Mouse (Mus musculus): ENCODE results near the gene Tacr1. TPM values are rescaled to one million over a fixed set of nuclear protein-coding genes. Genes with fewer than 3 reads are reported as not detected.

The Tacr1 gene
- polyA plus RNA-seq, 1 experiment from 2014 or later = 1.1 TPM

DNA sequence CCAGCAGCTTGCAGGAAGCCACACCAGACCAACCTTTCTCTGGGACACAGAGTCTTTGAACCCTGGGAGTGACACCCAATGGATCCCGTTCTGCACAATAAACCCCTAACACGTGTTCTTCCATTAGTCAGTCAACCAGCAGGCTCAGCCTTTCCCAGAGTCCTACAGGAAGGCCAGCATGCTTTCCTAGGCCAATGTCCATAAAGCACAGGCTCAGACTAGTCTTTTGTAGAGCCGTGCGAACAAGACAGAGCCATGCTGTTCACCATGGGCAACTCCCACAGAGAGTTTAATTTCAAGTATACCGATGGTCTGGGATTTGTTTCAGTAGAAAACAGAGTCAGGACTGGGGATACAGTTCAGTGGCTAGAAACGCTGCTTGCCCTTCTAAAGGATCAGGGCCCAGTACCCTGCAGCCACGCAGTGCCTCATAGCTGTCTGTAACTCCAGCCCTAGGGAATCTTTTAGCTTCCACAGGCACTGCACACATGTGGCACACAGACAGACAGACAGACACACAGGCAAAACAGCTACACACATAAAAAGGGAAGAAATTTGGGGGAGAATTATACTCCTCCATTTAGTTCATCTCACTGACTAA, 55.1 kb downstream of the Tacr1 start:
- no peak overlapping the region for H3K9ac ChIP-seq (replicated peaks)
- H3K27ac ChIP-seq (replicated peaks) = no peak overlapping the region
- ATAC-seq (replicated peaks) = no peak
- no peaks in the 10 kb centered on the region for H3K9me3 ChIP-seq
- H3K4me2 ChIP-seq (replicated peaks) = no peak overlapping the region
- no peaks in the 10 kb centered on the region for H3K27me3 ChIP-seq
- H3K4me3 ChIP-seq = no peak overlapping the region
- WGBS = 81% methylated on average over 7 of the region's 7 CpGs
- no peaks in the 10 kb centered on the region for H3K36me3 ChIP-seq
- peaks cover 20% of the 10 kb centered on the region for H3K4me1 ChIP-seq

DNA sequence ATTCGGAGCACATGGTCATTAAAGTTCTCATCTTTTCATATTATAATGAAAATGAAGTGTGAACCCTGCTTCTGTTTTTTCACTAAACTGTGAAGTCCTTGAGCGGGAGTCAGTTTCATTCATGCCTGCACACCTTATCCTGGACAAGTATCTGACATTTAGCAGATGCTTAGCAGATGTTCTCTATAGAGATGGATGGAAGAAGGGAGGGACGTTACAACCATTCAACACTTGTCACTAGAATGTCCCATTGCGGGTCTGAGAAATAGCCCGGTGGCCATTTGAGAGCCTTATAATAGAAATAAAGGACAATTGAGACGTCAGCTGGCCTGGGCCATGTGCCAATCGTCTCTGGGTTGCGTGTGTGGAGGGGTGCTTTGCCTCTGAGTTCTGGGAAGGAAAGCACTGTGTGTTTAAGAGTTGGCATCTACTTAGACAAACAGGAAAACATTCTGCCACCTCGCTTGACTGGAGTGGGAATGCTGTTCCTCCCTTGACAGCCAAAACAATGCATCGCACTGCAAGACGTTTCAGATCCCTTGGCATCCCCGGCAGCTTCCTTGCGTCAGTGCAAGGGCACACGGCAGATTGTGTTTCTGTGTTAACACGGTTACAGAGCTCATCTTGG, 56.7 kb downstream of the Tacr1 start:
- WGBS = 22% methylated on average over 15 of the region's 15 CpGs
- H3K4me3 ChIP-seq = no peak overlapping the region
- H3K4me2 ChIP-seq (replicated peaks) = 0 out of 2 replicates have a peak overlapping the region, but pooled peaks have one; percentile 1
- H3K9ac ChIP-seq (replicated peaks) = no peak overlapping the region
- peak overlapping the region; percentile 33 for H3K27ac ChIP-seq (replicated peaks)
- H3K9me3 ChIP-seq = no peaks in the 10 kb centered on the region
- ATAC-seq (replicated peaks) = peak; percentile 82
- H3K27me3 ChIP-seq = no peaks in the 10 kb centered on the region
- peaks cover 23% of the 10 kb centered on the region for H3K4me1 ChIP-seq
- H3K36me3 ChIP-seq = no peaks in the 10 kb centered on the region

DNA sequence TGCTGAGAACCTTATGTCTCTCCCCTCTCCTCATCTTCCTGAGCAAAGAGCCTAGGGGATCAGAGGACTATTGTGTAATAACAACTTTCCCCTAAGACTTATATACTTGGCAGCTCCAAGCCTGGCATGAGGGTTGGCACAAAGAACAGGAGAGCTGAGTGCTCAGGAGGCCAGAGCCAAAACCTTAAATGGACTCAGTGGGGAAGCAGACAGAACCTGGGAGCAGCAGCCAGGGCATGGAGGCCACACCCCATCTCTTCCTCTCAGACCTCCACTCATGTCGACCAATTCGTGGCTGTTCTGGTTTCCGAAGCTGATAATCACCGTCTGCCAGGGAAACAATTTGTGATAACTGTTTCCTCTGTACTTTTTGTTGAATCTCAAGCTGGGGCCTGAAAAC, 61.0 kb downstream of the Tacr1 start:
- WGBS = 68% methylated on average over 4 of the region's 4 CpGs
- H3K27ac ChIP-seq (replicated peaks) = no peak overlapping the region
- peaks cover 23% of the 10 kb centered on the region for H3K4me1 ChIP-seq
- no peak overlapping the region for H3K4me3 ChIP-seq
- ATAC-seq (replicated peaks) = no peak
- H3K9me3 ChIP-seq = no peaks in the 10 kb centered on the region
- no peak overlapping the region for H3K4me2 ChIP-seq (replicated peaks)
- H3K27me3 ChIP-seq = no peaks in the 10 kb centered on the region
- no peaks in the 10 kb centered on the region for H3K36me3 ChIP-seq
- no peak overlapping the region for H3K9ac ChIP-seq (replicated peaks)

DNA sequence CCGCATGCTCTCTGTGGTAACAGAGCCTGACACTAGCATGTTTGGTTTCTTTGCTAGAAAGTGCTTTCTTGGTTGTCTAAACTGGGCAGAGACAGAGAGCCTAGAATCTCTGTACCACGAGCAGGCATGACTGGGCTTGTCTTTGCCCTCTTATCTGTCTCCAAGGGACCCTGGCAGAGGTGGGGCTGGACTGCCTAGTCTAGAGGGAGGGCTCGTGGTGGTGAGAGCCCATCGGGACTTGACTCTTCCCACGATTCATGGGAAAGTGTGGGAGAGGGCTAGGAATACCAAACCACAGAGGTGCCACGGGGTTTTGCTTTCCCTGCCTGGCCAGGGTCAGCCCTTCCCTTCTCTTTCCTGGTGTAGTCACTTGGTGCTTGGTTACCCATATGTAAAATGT, 72.3 kb downstream of the Tacr1 start:
- 84% methylated on average over 6 of the region's 6 CpGs for WGBS
- no peak overlapping the region for H3K9ac ChIP-seq (replicated peaks)
- no peaks in the 10 kb centered on the region for H3K36me3 ChIP-seq
- no peaks in the 10 kb centered on the region for H3K4me1 ChIP-seq
- no peak for ATAC-seq (replicated peaks)
- no peak overlapping the region for H3K4me3 ChIP-seq
- no peak overlapping the region for H3K27ac ChIP-seq (replicated peaks)
- no peaks in the 10 kb centered on the region for H3K27me3 ChIP-seq
- no peaks in the 10 kb centered on the region for H3K9me3 ChIP-seq
- no peak overlapping the region for H3K4me2 ChIP-seq (replicated peaks)

DNA sequence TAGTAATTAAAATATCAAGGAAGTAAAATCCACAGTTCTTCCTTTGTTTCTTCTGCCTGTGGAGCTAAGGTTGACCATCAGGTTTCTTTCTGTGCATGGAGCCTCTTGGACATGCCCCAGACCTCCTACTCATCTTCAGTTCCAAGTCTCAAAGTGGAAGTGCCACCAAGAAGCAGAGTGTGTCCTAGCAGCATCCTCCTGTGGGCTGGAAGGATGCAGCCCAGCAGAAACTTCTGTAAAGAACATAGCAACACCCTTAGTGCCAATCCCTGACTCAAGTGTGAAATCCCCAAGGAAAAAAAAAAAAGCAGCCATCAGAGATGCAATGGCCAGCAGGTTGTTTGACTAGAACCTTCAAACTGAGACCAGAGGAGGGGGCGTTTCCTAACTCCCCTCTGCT, 81.7 kb downstream of the Tacr1 start:
- Histone ChIP-seq H3K27ac (replicated peaks) (no peak overlapping the region), H3K9me3 (no peaks in the 10 kb centered on the region), H3K27me3 (no peaks in the 10 kb centered on the region), H3K4me1 (no peaks in the 10 kb centered on the region), H3K4me3 (no peak overlapping the region), H3K9ac (replicated peaks) (no peak overlapping the region), H3K36me3 (no peaks in the 10 kb centered on the region), H3K4me2 (replicated peaks) (no peak overlapping the region)
- WGBS = 89% methylated on average over 1 of the region's 1 CpGs
- ATAC-seq (replicated peaks) = no peak

DNA sequence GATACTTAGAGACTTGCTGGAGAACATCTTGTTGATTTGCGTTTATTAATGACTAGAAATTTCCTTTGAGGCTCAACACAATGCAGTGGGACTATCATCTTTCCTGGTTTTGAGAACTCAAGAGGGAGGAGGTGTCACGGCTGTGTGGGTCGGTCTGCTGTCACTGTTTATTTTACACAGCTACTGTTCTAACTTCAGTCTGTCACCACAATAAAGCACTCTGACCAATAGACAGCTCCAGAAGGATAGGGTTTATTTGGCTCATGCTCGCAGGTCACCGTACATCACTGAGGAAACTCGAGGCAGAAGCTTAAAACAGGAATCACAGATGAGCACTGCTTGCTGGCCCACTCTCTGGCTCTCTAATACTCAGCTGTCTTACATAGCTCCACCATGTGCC, 92.3 kb downstream of the Tacr1 start:
- Histone ChIP-seq H3K4me1 (no peaks in the 10 kb centered on the region), H3K9ac (replicated peaks) (no peak overlapping the region), H3K27ac (replicated peaks) (no peak overlapping the region), H3K9me3 (no peaks in the 10 kb centered on the region), H3K27me3 (no peaks in the 10 kb centered on the region), H3K36me3 (no peaks in the 10 kb centered on the region), H3K4me3 (no peak overlapping the region), H3K4me2 (replicated peaks) (no peak overlapping the region)
- WGBS = 88% methylated on average over 6 of the region's 6 CpGs
- no peak for ATAC-seq (replicated peaks)

DNA sequence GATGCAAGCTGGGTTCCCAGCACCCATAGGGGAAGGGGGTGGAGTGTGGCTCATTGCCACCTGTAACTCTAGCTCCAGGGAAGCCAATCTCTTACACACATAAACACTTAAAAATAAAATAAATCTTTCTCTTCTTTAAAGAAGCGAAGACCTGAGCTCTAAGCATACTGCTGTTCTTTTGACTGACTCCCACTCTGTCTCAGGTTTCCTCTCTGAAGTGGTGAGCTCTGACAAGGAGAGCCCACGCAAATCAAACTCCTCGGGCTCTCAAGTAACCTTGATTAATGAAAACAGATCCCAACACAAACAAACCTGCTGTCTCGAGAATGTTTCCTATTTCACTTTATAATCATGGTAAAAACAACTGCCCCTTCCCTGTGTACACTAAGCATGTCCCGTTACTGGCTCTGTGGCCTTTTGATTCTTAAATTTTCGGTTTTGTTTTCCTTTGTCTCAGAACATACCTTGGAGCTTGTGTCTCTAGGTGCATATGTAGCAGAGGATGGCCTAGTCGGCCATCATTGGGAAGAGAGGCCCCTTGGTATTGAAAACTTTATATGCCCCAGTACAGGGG, 108.8 kb downstream of the Tacr1 start:
- no peak for ATAC-seq (replicated peaks)
- Histone ChIP-seq H3K4me3 (no peak overlapping the region), H3K27me3 (no peaks in the 10 kb centered on the region), H3K27ac (replicated peaks) (no peak overlapping the region), H3K4me2 (replicated peaks) (no peak overlapping the region), H3K4me1 (no peaks in the 10 kb centered on the region), H3K9me3 (no peaks in the 10 kb centered on the region), H3K36me3 (no peaks in the 10 kb centered on the region), H3K9ac (replicated peaks) (no peak overlapping the region)
- WGBS = 81% methylated on average over 7 of the region's 7 CpGs

DNA sequence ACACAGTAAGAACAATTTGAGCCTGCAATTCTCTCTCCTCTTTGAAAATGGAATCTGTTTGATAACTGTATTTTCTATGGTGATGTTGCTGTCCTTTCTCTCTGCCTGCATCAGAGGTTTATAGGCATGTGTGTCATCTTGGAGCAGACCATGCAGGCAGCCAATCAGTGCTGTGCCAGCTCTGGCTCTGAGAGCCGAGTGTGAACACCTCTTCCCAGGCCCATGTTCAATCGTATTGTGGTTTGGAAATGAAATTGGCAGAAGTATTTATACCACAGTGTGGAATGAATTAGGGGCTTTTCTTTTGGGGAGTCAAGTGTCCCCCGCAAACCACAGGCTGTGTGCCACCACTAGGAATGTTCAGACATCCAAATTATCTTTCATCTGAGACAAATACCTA, 117.5 kb downstream of the Tacr1 start:
- Histone ChIP-seq H3K27me3 (no peaks in the 10 kb centered on the region), H3K4me1 (no peaks in the 10 kb centered on the region), H3K36me3 (no peaks in the 10 kb centered on the region), H3K4me3 (no peak overlapping the region), H3K9ac (replicated peaks) (no peak overlapping the region), H3K9me3 (no peaks in the 10 kb centered on the region), H3K4me2 (replicated peaks) (no peak overlapping the region), H3K27ac (replicated peaks) (no peak overlapping the region)
- WGBS = 59% methylated on average over 3 of the region's 3 CpGs
- ATAC-seq (replicated peaks) = 0 out of 2 replicates have a peak, but pooled peaks have one; percentile 51

DNA sequence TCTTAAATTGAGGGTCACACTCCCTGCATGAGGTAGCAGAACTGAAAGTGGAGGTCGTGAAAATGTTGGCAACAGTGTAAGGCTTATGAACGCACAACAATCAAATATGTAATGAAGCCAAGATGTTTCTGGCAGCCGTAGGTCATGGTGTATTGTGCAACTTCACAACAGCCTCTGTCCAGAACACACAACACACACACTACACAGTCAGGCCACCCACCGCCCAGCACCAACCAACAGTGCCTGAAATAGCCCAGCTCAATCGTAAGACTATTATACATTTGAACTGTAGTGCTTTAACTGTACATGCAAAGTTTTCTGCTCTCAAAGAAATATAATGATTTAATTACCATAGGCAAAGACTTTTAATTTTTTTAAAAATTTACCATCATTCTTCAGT, 120.4 kb downstream of the Tacr1 start:
- Histone ChIP-seq H3K27me3 (no peaks in the 10 kb centered on the region), H3K9me3 (no peaks in the 10 kb centered on the region), H3K27ac (replicated peaks) (no peak overlapping the region), H3K4me2 (replicated peaks) (no peak overlapping the region), H3K36me3 (no peaks in the 10 kb centered on the region), H3K9ac (replicated peaks) (no peak overlapping the region), H3K4me3 (no peak overlapping the region), H3K4me1 (no peaks in the 10 kb centered on the region)
- WGBS = 79% methylated on average over 5 of the region's 5 CpGs
- ATAC-seq (replicated peaks) = no peak

DNA sequence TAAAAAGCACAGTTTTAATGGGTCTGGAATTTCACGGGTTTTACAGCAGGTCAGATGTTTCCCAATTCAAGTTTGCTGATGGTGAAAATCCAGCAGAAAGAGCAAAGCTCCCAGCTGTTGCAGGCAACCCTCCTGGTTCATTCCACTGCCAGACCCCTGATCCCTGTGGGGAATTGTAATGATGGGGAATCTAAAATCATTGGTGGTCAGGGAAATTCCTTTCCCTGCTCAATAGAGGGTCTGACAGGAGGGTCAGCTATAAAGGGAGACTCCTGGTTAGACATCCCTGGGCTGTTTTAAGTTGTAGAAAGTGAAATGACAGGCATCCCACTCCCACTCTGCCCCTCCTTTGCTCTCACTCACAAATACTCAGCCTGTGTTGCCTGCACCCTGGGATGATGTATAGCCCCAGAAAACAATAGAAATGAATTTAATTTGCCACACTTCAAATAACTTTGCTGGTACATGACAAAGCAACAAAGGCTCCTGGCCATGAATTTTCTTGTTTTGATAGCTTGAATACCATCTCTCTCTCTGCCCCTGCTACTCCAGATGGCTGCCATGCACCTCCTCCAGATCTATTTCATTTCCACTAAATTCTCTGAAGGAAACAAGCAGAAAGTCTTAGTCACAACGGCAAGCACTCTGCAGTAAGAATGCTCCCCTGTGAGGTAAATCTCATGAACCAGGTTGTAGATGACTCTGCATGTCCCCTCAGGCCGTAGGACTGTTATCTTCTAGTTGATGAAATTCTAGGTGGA, 123.2 kb downstream of the Tacr1 start:
- H3K36me3 ChIP-seq = no peaks in the 10 kb centered on the region
- no peaks in the 10 kb centered on the region for H3K4me1 ChIP-seq
- no peaks in the 10 kb centered on the region for H3K27me3 ChIP-seq
- H3K9me3 ChIP-seq = no peaks in the 10 kb centered on the region
- no peak overlapping the region for H3K4me2 ChIP-seq (replicated peaks)
- 43% methylated on average over 3 of the region's 3 CpGs for WGBS
- no peak overlapping the region for H3K9ac ChIP-seq (replicated peaks)
- no peak overlapping the region for H3K4me3 ChIP-seq
- no peak for ATAC-seq (replicated peaks)
- no peak overlapping the region for H3K27ac ChIP-seq (replicated peaks)

DNA sequence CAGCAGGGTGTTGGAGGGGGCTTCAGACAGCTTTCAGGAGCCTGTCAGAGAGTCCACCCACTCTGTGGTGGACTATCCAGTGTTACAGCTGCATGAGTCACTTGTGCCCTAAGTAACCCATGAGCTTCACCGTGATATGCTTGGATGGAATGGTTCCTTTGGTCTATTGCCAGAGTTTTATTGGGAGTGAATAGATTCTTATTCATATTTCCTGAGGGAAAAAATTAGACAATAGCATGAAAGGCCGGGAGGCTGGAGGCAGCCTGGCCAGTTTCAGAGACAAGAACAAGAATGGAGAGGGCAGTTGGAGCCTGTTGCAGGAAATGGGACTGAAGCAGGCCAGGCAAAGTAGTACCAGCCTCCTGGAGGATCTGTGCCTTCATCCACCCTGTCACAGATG, 126.5 kb downstream of the Tacr1 start:
- no peak overlapping the region for H3K4me2 ChIP-seq (replicated peaks)
- no peak overlapping the region for H3K4me3 ChIP-seq
- H3K4me1 ChIP-seq = no peaks in the 10 kb centered on the region
- H3K9ac ChIP-seq (replicated peaks) = no peak overlapping the region
- 60% methylated on average over 2 of the region's 2 CpGs for WGBS
- H3K27me3 ChIP-seq = no peaks in the 10 kb centered on the region
- ATAC-seq (replicated peaks) = no peak
- no peaks in the 10 kb centered on the region for H3K36me3 ChIP-seq
- no peaks in the 10 kb centered on the region for H3K9me3 ChIP-seq
- H3K27ac ChIP-seq (replicated peaks) = no peak overlapping the region

DNA sequence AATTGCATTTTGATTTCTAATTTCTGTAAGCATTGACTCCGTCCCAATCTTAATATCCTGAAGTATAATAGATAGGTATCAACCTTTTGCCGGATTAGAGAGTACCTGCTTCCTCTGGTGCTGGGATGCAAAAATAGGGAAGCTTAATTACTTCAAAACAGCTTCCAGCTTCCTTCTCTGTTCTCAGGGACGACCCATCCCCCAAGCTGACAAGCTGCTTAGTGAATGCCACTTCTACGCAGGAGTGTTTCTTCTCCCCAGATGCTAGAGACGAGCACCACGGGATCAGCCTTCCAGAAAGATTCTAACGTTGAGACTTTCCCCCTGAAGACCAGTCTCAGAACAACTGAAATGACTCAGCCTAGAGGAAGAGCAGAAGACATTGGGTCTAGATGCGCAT, 134.5 kb downstream of the Tacr1 start:
- Histone ChIP-seq H3K4me1 (no peaks in the 10 kb centered on the region), H3K4me2 (replicated peaks) (no peak overlapping the region), H3K9me3 (no peaks in the 10 kb centered on the region), H3K27me3 (no peaks in the 10 kb centered on the region), H3K9ac (replicated peaks) (no peak overlapping the region), H3K27ac (replicated peaks) (no peak overlapping the region), H3K4me3 (no peak overlapping the region), H3K36me3 (no peaks in the 10 kb centered on the region)
- 27% methylated on average over 8 of the region's 8 CpGs for WGBS
- peak; percentile 26; the same call in 1 of the 2 replicates for ATAC-seq (replicated peaks)

Measured in forebrain, embryonic 15.5 days (tissue).